Mouse (Mus musculus): ENCODE results near the gene Ptger3. TPM values are rescaled to one million over a fixed set of nuclear protein-coding genes. Genes with fewer than 3 reads are reported as not detected.

Ptger3 gene
- total RNA-seq, 2 experiments from 2014 or later = 1.8 to 2.0 TPM

- no peak overlapping the region for H3K4me3 ChIP-seq
- no peak for TF ChIP-seq CTCF (conservative IDR thresholded peaks at IDR 0.05)
- H3K27ac ChIP-seq = no peak overlapping the region
- DNase-seq (ENCODE audit: low spot score in 2 of 2) = no peak
Measured at GRCm38 (mm10) chr3:157613542-157613941, 46.9 kb downstream of the Ptger3 start.

GRCm38 (mm10) chr3:157616949-157617348, 50.3 kb downstream of the Ptger3 start:
- Histone ChIP-seq H3K27ac (no peak overlapping the region), H3K4me3 (no peak overlapping the region)
- DNase-seq (ENCODE audit: low spot score in 2 of 2) = no peak
- TF ChIP-seq CTCF (conservative IDR thresholded peaks at IDR 0.05) = no peak

GRCm38 (mm10) chr3:157627407-157627806, 60.7 kb downstream of the Ptger3 start:
- TF ChIP-seq CTCF (conservative IDR thresholded peaks at IDR 0.05) = no peak
- H3K4me3 ChIP-seq = no peak overlapping the region
- no peak overlapping the region for H3K27ac ChIP-seq
- no peak for DNase-seq (ENCODE audit: low spot score in 2 of 2)

GRCm38 (mm10) chr3:157630671-157631070, 64.0 kb downstream of the Ptger3 start:
- no peak for DNase-seq (ENCODE audit: low spot score in 2 of 2)
- Histone ChIP-seq H3K4me3 (no peak overlapping the region), H3K27ac (no peak overlapping the region)
- TF ChIP-seq CTCF (conservative IDR thresholded peaks at IDR 0.05) = no peak

- no peak for DNase-seq (ENCODE audit: low spot score in 2 of 2)
Measured at GRCm38 (mm10) chr3:157631383-157631782, 64.7 kb downstream of the Ptger3 start.

GRCm38 (mm10) chr3:157634431-157634830, 67.7 kb downstream of the Ptger3 start:
- no peak overlapping the region for H3K27ac ChIP-seq
- H3K4me3 ChIP-seq = no peak overlapping the region
- DNase-seq (ENCODE audit: low spot score in 2 of 2) = no peak
- no peak for TF ChIP-seq CTCF (conservative IDR thresholded peaks at IDR 0.05)

More at GRCm38 (mm10) chr3:157631383-157631782, 64.7 kb downstream of the Ptger3 start:
- no peak for TF ChIP-seq CTCF (conservative IDR thresholded peaks at IDR 0.05)
- no peak overlapping the region for H3K4me3 ChIP-seq
- H3K27ac ChIP-seq = no peak overlapping the region

- TF ChIP-seq CTCF (conservative IDR thresholded peaks at IDR 0.05) = no peak
- H3K27ac ChIP-seq = no peak overlapping the region
- DNase-seq (ENCODE audit: low spot score in 2 of 2) = no peak
- H3K4me3 ChIP-seq = no peak overlapping the region
Measured at GRCm38 (mm10) chr3:157635713-157636112, 69.0 kb downstream of the Ptger3 start.

GRCm38 (mm10) chr3:157636887-157637286, 70.2 kb downstream of the Ptger3 start:
- Histone ChIP-seq H3K27ac (no peak overlapping the region), H3K4me3 (no peak overlapping the region)
- no peak for DNase-seq (ENCODE audit: low spot score in 2 of 2)
- TF ChIP-seq CTCF (conservative IDR thresholded peaks at IDR 0.05) = no peak

GRCm38 (mm10) chr3:157637341-157637740, 70.6 kb downstream of the Ptger3 start:
- no peak for DNase-seq (ENCODE audit: low spot score in 2 of 2)
- H3K4me3 ChIP-seq = no peak overlapping the region
- H3K27ac ChIP-seq = no peak overlapping the region
- no peak for TF ChIP-seq CTCF (conservative IDR thresholded peaks at IDR 0.05)

GRCm38 (mm10) chr3:157641634-157642033, 74.9 kb downstream of the Ptger3 start:
- no peak for DNase-seq (ENCODE audit: low spot score in 2 of 2)
- Histone ChIP-seq H3K27ac (no peak overlapping the region), H3K4me3 (no peak overlapping the region)
- TF ChIP-seq CTCF (conservative IDR thresholded peaks at IDR 0.05) = no peak

- no peak for DNase-seq (ENCODE audit: low spot score in 2 of 2)
- no peak overlapping the region for H3K4me3 ChIP-seq
- no peak overlapping the region for H3K27ac ChIP-seq
- no peak for TF ChIP-seq CTCF (conservative IDR thresholded peaks at IDR 0.05)
Measured at GRCm38 (mm10) chr3:157661622-157662021, 94.9 kb downstream of the Ptger3 start.

- H3K27ac ChIP-seq = no peak overlapping the region
- H3K4me3 ChIP-seq = no peak overlapping the region
- no peak for TF ChIP-seq CTCF (conservative IDR thresholded peaks at IDR 0.05)
Measured at GRCm38 (mm10) chr3:157664486-157665041, 97.9 kb downstream of the Ptger3 start.

GRCm38 (mm10) chr3:157665471-157665870, 98.8 kb downstream of the Ptger3 start:
- TF ChIP-seq CTCF (conservative IDR thresholded peaks at IDR 0.05) = no peak
- Histone ChIP-seq H3K27ac (no peak overlapping the region), H3K4me3 (no peak overlapping the region)
- DNase-seq (ENCODE audit: low spot score in 2 of 2) = no peak

More at GRCm38 (mm10) chr3:157664486-157665041, 97.9 kb downstream of the Ptger3 start:
- no peak for DNase-seq (ENCODE audit: low spot score in 2 of 2)

GRCm38 (mm10) chr3:157666142-157666541, 99.5 kb downstream of the Ptger3 start:
- Histone ChIP-seq H3K27ac (no peak overlapping the region), H3K4me3 (no peak overlapping the region)
- DNase-seq (ENCODE audit: low spot score in 2 of 2) = no peak
- no peak for TF ChIP-seq CTCF (conservative IDR thresholded peaks at IDR 0.05)

All from layer of hippocampus, adult 2 months (tissue).